Mouse (Mus musculus) intestine, embryonic 15.5 days (tissue): Measurements from ENCODE around the gene Ormdl1. TPM values are rescaled to one million over a fixed set of nuclear protein-coding genes. Genes with fewer than 3 reads are reported as not detected.
"Not testable (repeated sequence)": the region's sequence is repeated elsewhere in the genome, so short reads cannot be mapped to it uniquely, and the experiment has no call there.

Experiments
- ATAC-seq: fragments of 200-750 bp; cut with Nextera tagmentation; 2 replicates; pipeline ENCODE4 v1.8.0; 2017; ENCODE audit warnings: moderate TSS enrichment, moderate library complexity
- H3K27ac ChIP-seq: fragments of 300-500 bp; sonication (generic); 2 replicates; pipeline ENCODE4 v1.5.1; 2015; ENCODE audit warnings: mild to moderate bottlenecking, inconsistent platforms
- H3K27me3 ChIP-seq: fragments of 300-500 bp; sonication (generic); replicated peaks from 2 replicates; pipeline ENCODE4 v1.6.1; 2015; ENCODE audit warnings: inconsistent platforms
- H3K36me3 ChIP-seq: fragments of 300-500 bp; sonication (generic); 2 replicates; pipeline ENCODE4 v1.6.1; 2015; ENCODE audit warnings: inconsistent platforms
- H3K4me1 ChIP-seq: fragments of 300-500 bp; sonication (generic); replicated peaks from 2 replicates; pipeline ENCODE4 v1.6.1; 2015; ENCODE audit warnings: inconsistent platforms
- H3K4me2 ChIP-seq: fragments of 300-500 bp; sonication (generic); replicated peaks from 2 replicates; pipeline ENCODE4 v1.6.1; 2015; ENCODE audit warnings: mild to moderate bottlenecking, inconsistent platforms
- H3K4me3 ChIP-seq: fragments of 300-500 bp; sonication (generic); replicated peaks from 2 replicates; pipeline ENCODE4 v1.5.1; 2015; ENCODE audit warnings: inconsistent platforms
- H3K9ac ChIP-seq: fragments of 300-500 bp; sonication (generic); 2 replicates; pipeline ENCODE4 v1.6.1; 2015; ENCODE audit warnings: inconsistent platforms
- H3K9me3 ChIP-seq: fragments of 300-500 bp; sonication (generic); 2 replicates; pipeline ENCODE4 v1.6.1; 2016; ENCODE audit warnings: inconsistent platforms
- WGBS: fragments of 180-500 bp; shearing (Covaris S2); methylation state at CpG from one replicate; pipeline ENCODE4 v1.1.7; 2015; 5-methylcytosine and 5-hydroxymethylcytosine counted together
- polyA plus RNA-seq: library from polyadenylated mRNA; unstranded; fragments of >200 nt; fragmentation: Nextera tagmentation; extraction: Ambion mirVana; gene quantifications from 2 replicates; pipeline ENCODE4 v1.2.1, GENCODE M21; 2015

Gene Ormdl1
- 50.3 and 50.5 TPM in 2 replicates for polyA plus RNA-seq

DNA sequence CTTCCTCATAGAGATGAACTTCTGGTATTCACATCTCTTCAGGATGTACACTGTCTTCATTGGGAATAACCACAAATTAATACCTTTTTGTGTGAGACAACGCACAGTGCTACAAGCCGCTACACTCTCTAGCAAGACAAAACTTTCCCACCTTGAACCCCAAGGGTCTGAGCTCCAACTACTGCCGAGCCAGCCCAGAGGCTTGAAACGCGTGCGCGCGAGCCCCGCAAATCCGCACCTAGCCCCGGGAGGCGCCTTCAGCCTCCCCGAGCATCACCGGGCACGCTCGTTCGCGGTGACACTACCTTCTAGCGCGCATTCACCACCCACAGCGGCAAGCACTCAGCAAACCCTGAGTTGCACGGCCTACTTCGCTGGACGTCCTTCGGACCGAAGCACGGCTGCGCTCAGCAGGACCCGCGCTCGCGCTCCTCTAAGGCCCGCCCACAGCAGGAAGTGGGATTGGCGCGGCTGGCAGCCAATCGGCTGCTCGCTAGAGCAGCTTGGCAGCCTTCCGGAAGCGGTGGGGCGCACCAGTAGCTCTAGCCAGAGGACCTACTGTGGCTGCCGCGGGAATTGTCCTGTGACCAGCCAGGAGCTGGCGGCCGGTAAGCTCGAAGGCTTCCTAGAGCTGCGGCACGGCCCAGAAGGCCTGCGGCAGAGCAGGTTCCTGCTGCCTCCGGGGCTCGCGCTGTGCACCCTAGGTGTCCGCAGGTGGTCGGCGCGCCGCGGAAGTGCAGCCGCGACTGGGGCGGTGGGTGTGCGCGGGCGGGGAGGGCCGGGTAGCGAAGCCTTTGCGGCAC, at the start of gene Ormdl1, which contains the start of the genes Pms1 and Gm28778:
Gene Ormdl1, plus strand, starts transcription at position 515 of the 803 bp plus-strand sequence.
Gene Pms1, minus strand, starts transcription at position 438 of the 803 bp plus-strand sequence.
Gene Gm28778, plus strand, starts transcription at position 531 of the 803 bp plus-strand sequence.
- Histone ChIP-seq H3K4me2 (peak within 1 kb of the TSS; percentile 73), H3K9ac (peak within 1 kb of the TSS; percentile 92), H3K36me3 (no peaks in the 10 kb centered on the region), H3K27me3 (no peaks in the 10 kb centered on the region), H3K27ac (peak within 1 kb of the TSS; percentile 94), H3K4me1 (no peaks in the 10 kb centered on the region), H3K9me3 (no peaks in the 10 kb centered on the region), H3K4me3 (peak within 1 kb of the TSS; percentile 86)
- ATAC-seq = peak; percentile 100
- under 1% methylated on average over 64 of the region's 66 CpGs for WGBS

DNA sequence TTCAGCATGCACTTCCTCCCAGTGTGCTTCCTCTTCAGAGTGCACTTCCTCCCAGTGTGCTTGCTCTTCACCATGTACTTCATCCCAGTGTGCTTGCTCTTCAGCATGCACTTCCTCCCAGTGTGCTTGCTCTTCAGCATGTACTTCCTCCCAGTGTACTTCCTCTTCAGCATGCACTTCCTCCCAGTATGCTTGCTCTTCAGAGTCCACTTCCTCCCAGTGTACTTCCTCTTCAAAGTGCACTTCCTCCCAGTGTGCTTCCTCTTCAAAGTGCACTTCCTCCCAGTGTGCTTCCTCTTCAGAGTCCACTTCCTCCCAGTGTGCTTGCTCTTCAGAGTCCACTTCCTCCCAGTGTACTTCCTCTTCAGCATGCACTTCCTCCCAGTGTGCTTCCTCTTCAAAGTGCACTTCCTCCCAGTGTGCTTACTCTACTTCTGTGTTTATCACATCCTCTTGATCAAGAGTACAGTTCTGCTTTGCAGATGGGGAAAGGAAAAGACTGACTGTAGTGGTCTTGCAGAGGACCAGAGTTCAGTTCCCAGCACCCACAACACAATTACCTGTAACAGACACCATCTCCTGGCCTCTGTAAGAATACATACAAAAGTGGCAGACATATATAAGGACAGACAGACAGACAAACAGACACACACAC, 31.8 kb upstream of the Ormdl1 start:
- ATAC-seq, H3K27me3 ChIP-seq, H3K27ac ChIP-seq, H3K4me2 ChIP-seq, H3K9ac ChIP-seq, H3K4me3 ChIP-seq, H3K36me3 ChIP-seq, H3K4me1 ChIP-seq, H3K9me3 ChIP-seq: not testable (repeated sequence)

DNA sequence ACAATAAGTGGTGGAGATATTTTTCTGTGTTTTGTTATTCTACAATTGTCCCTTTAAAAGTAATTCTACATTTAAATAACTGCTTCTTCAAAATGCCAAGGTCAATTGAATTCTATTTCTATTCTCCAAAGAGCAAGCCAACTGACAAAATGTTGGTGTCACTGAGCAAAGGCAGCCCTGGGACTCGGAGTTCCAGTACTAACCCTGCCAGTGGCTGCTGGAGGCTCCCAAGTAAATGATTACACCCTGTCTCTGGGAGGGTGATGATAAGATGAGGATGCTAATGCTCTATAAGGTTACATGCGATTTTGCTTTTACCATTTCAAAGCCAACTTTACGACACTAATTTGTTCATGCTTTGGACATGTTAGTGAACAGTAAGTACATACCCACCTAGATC, 27.0 kb upstream of the Ormdl1 start:
- Histone ChIP-seq H3K9ac (no peak overlapping the region), H3K27me3 (no peaks in the 10 kb centered on the region), H3K4me1 (no peaks in the 10 kb centered on the region), H3K4me3 (no peak overlapping the region), H3K36me3 (no peaks in the 10 kb centered on the region), H3K4me2 (no peak overlapping the region), H3K27ac (no peak overlapping the region), H3K9me3 (no peaks in the 10 kb centered on the region)
- 70% methylated on average over 3 of the region's 3 CpGs for WGBS
- ATAC-seq = no peak

DNA sequence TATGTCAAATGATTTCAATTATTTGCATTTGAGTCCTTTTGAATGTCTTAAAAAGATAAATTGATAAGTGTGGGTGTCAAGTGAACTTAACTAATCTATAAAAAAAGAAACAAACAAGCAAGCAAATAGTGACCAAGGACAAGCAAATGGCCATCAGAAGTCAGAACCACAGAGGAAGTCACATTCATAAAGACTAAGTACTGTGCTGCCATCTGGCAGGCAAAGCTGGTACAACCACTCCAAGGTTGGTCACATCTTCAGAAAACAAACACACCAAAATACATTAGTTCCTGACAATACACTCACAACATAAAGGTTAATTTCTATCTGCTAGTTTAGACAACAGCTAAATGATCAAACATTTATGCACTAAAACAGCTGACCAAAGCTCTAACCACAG, 24.2 kb upstream of the Ormdl1 start:
- H3K9me3 ChIP-seq = no peaks in the 10 kb centered on the region
- no peak overlapping the region for H3K4me2 ChIP-seq
- no peak overlapping the region for H3K27ac ChIP-seq
- no peaks in the 10 kb centered on the region for H3K27me3 ChIP-seq
- no peaks in the 10 kb centered on the region for H3K4me1 ChIP-seq
- no peak for ATAC-seq
- no peak overlapping the region for H3K9ac ChIP-seq
- H3K4me3 ChIP-seq = no peak overlapping the region
- no peaks in the 10 kb centered on the region for H3K36me3 ChIP-seq

DNA sequence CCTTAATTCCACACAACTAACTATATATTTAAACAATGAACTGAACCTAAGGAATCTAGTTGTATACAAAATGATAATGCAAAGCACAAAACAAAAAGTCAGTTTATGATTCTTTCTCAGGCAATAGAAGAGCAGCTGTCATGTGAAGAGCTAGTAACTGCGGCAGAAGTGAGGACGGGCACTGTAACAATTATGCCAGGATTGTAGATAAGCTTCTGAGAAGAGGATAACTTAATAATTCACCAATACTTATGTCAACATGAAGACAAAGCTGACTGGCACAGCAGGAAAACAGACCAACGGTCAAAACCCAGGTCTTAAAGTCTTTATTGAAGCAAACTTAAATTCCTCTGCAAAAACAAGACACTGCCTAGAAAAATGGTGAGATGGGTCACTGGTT, 5.7 kb upstream of the Ormdl1 start:
- no peaks in the 10 kb centered on the region for H3K9me3 ChIP-seq
- ATAC-seq = 0 out of 2 replicates have a peak, but pooled peaks have one; percentile 31
- no peak overlapping the region for H3K27ac ChIP-seq
- H3K9ac ChIP-seq = no peak overlapping the region
- no peaks in the 10 kb centered on the region for H3K36me3 ChIP-seq
- no peak overlapping the region for H3K4me3 ChIP-seq
- no peak overlapping the region for H3K4me2 ChIP-seq
- H3K27me3 ChIP-seq = no peaks in the 10 kb centered on the region
- 66% methylated on average over 3 of the region's 3 CpGs for WGBS
- H3K4me1 ChIP-seq = no peaks in the 10 kb centered on the region

DNA sequence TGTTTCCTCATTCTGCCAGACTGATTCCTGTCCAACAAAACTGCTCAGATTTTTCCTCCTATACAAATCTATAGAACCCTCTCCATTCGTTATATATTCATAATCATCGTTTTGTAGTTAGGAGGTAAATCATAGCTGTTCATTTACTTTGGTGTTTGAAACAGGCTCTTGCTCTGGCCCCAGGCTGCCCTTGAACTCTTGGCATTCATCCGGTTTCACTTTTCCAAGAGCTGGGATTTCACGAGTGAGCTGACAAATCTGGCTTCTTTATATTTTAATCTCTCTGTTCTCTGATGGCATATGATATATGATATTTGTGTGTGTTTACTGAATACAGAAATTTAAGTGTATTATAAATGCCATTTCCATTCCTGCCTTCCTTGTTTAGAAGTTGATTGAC, 3.6 kb downstream of the Ormdl1 start:
- H3K36me3 ChIP-seq = no peaks in the 10 kb centered on the region
- no peaks in the 10 kb centered on the region for H3K27me3 ChIP-seq
- no peaks in the 10 kb centered on the region for H3K9me3 ChIP-seq
- H3K4me1 ChIP-seq = no peaks in the 10 kb centered on the region
- H3K4me3 ChIP-seq = no peak overlapping the region
- no peak for ATAC-seq
- H3K27ac ChIP-seq = no peak overlapping the region
- no peak overlapping the region for H3K4me2 ChIP-seq
- no peak overlapping the region for H3K9ac ChIP-seq
- WGBS = 92% methylated on average over 4 of the region's 4 CpGs

DNA sequence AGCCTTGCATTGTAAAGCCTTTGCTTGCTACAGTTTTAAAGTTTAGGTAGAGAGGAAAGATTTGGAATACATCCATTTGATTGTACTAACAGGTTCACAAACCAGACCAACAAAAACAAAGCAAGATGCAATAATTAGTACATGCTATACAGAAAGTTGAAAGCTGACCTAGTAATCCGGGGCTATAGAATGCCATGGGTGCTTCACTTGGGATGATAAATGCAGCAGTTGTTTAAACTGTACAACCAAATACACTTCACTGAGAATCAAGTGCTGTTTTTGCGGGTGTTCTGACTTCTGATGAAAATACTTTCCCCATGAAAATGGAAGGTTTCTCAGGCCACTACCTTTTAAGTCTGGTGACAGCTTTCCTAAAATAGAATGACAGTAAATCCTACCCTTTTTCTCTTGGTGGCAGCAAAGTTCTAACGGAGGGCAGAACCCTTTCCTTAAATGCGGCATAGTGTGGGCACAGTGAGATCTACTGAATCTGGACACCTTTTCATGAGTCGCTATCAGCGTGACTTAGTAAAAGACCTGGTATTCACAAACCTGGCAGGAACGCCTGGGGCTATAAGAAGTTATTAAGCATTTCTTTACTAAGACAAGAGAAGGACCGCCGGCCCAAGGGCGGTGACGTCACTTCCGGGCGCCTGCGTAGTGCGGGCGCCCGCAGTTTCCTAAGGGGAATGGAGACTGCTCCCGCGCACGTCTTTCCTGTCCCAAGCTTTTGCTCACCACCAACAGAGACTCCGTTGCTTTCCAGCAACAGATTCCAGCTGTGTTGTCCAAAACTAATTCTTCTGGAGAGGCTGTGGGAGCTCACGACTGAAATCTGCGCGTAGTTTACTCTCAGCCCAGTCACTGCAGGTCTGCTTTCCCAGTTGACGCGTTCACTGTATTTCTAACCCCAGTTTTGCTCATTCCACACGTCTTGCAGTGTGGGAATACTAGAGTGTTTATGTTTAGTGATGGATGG, 16.4 kb downstream of the Ormdl1 start, which contains the start of gene Osgepl1:
Gene Osgepl1, plus strand, starts transcription at position 636 of the 979 bp plus-strand sequence.
- 2% methylated on average over 27 of the region's 27 CpGs for WGBS

DNA sequence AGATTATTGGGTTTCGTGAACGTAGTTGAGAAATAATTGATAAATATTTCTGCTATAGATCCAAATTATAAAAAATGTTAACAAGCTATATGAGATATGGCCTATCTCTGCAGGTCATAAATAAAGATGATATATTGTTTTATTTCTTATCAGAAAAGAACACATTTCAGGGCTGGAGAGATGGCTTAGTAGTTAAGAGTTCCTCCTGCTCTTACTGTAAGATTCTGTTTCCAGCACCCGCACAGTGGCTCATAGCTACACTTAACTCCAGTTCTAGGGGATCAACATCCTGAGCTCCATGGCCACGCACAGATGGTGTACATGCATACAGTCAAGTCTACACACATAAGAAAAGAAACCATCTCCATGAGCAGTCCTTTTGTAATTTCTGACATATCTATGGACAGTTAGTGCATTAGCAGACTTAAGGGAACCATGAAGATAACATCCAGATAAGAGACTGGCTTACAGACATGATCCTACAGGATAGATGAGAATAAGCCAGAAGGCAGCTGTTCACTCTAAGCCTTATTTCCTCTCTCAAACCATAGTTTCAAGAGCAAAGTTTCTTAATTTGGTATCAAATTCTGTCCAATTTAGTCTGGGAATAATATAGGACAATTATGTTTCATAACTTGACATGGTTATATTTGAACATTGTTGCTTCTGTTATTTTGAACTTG, 24.9 kb downstream of the Ormdl1 start:
- Histone ChIP-seq H3K27ac (no peak overlapping the region), H3K4me3 (no peak overlapping the region), H3K27me3 (no peaks in the 10 kb centered on the region), H3K4me1 (no peaks in the 10 kb centered on the region), H3K4me2 (no peak overlapping the region), H3K9ac (no peak overlapping the region), H3K36me3 (0 out of 2 replicates have a peak, but pooled peaks cover 2% of the 10 kb centered on the region), H3K9me3 (no peaks in the 10 kb centered on the region)
- no peak for ATAC-seq
- 91% methylated on average over 4 of the region's 4 CpGs for WGBS

More for the DNA sequence above, 16.4 kb downstream of the Ormdl1 start, which contains the start of gene Osgepl1:
- H3K4me1 ChIP-seq = no peaks in the 10 kb centered on the region
- H3K4me2 ChIP-seq = peak within 1 kb of the TSS; percentile 68
- H3K4me3 ChIP-seq = peak within 1 kb of the TSS; percentile 47
- no peaks in the 10 kb centered on the region for H3K9me3 ChIP-seq
- H3K27ac ChIP-seq = peak within 1 kb of the TSS; percentile 78
- peak within 1 kb of the TSS; percentile 54 for H3K9ac ChIP-seq
- H3K27me3 ChIP-seq = no peaks in the 10 kb centered on the region
- peak; percentile 99 for ATAC-seq
- H3K36me3 ChIP-seq = no peaks in the 10 kb centered on the region

DNA sequence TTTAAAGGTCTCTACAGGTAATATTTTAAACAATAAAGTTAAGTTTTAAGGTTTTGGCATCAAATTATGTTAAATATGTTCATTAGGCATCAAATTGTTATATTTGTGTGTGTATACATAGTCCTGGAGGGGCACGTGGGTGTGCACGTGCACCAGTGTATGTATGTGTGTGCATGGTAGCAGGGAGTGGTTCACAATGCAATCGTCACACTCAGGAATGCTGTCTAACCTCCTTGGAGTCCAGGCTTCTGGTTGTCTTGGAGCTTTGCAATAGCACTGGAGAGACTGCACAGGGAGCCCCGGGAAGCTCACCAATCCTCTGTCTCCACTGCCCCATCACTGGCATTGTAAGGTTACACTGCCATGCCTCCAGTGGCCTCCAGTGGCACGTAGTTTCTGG, 26.4 kb downstream of the Ormdl1 start:
- ATAC-seq = peak; percentile 76; the same call in 1 of the 2 replicates
- H3K27me3 ChIP-seq = no peaks in the 10 kb centered on the region
- H3K4me3 ChIP-seq = no peak overlapping the region
- 0 out of 2 replicates have a peak, but pooled peaks cover 2% of the 10 kb centered on the region for H3K36me3 ChIP-seq
- no peaks in the 10 kb centered on the region for H3K9me3 ChIP-seq
- H3K4me1 ChIP-seq = no peaks in the 10 kb centered on the region
- 78% methylated on average over 5 of the region's 5 CpGs for WGBS
- H3K4me2 ChIP-seq = no peak overlapping the region
- H3K9ac ChIP-seq = no peak overlapping the region
- H3K27ac ChIP-seq = no peak overlapping the region

DNA sequence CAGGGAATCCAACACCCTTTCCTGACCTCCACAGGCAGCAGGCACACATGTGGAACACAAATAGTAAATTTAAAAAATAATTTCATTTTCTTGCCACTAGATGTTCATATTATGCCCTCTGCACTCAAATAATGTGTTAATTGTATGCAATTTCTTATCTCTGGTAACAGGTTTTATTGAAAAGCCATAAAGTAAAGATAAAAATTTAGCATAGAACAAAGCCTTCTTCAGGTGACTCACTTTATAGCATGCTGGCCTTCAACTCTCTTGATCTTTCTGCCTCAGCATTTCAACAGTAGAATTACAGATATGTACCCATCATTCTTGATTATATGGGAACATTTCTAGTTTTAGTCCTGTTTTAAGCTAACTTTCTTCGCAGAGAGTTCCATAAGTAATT, 27.4 kb downstream of the Ormdl1 start:
- 77% methylated on average over 1 of the region's 1 CpGs for WGBS
- Histone ChIP-seq H3K36me3 (0 out of 2 replicates have a peak, but pooled peaks cover 2% of the 10 kb centered on the region), H3K9ac (no peak overlapping the region), H3K4me3 (no peak overlapping the region), H3K4me2 (no peak overlapping the region), H3K9me3 (no peaks in the 10 kb centered on the region), H3K27me3 (no peaks in the 10 kb centered on the region), H3K27ac (no peak overlapping the region), H3K4me1 (no peaks in the 10 kb centered on the region)
- ATAC-seq = peak; percentile 66

DNA sequence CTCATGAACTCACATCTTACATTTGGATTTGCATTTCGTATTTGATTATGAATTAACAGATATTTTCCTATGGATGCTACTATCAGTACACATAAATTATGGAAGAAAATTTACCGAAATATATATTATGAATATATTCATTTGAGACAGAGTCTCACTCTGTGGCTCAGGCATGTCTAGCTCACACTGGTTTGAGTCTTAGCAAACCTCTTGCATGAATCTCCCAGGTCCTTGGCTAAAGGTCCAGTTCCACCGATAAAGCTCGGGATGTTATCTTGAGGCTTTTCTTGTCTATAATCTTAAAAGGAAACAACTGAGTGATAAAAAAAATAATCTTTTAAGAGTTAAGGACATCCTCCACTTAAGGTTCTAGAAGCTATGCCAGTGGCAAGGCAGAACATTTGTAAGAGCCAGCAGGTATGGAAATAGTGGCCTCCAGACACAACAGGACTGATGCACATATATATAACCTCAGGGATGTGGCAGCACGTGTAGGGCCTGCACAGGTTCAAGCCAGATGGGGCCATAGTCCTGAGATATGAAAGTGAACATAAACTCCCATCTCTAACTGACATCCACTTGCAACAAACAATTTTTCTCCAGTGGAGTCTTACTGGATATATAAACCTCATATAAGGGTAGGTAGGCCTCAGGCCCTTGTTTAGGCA, 28.1 kb downstream of the Ormdl1 start:
- 83% methylated on average over 5 of the region's 5 CpGs for WGBS
- no peak overlapping the region for H3K9ac ChIP-seq
- H3K27me3 ChIP-seq = no peaks in the 10 kb centered on the region
- no peaks in the 10 kb centered on the region for H3K9me3 ChIP-seq
- no peaks in the 10 kb centered on the region for H3K4me1 ChIP-seq
- H3K4me3 ChIP-seq = no peak overlapping the region
- no peak overlapping the region for H3K4me2 ChIP-seq
- H3K36me3 ChIP-seq = 0 out of 2 replicates have a peak, but pooled peaks cover 2% of the 10 kb centered on the region
- peak; percentile 55; the same call in 1 of the 2 replicates for ATAC-seq
- H3K27ac ChIP-seq = no peak overlapping the region
